Mouse (Mus musculus) spleen, adult 2 months (tissue): ENCODE measurements around the gene Gm45799. TPM values are rescaled to one million over a fixed set of nuclear protein-coding genes. Genes with fewer than 3 reads are reported as not detected.

ENCODE experiments used
- DNase-seq, 2 experiments: peaks; one replicate each; pipeline versions ENCODE4 v3.0.0 to v3.0.0-alpha.2; 2012 to 2021; ENCODE audit warnings: low spot score in 2 of 2, low read depth in 1 of 2
- H3K27ac ChIP-seq: fragments of 200-500 bp; 2 replicates; pipeline ENCODE4 v1.5.1; 2012; ENCODE audit warnings: low read length, inconsistent platforms; ENCODE audit not compliant: insufficient read depth
- H3K27me3 ChIP-seq: fragments of 200-500 bp; 2 replicates; pipeline ENCODE4 v1.6.1; 2012; ENCODE audit warnings: mild to moderate bottlenecking, moderate library complexity, low read length, inconsistent platforms; ENCODE audit not compliant: control insufficient read depth, insufficient read depth
- H3K36me3 ChIP-seq: fragments of 200-500 bp; 2 replicates; pipeline ENCODE4 v1.6.1; 2012; ENCODE audit warnings: mild to moderate bottlenecking, low read length, inconsistent platforms; ENCODE audit not compliant: control insufficient read depth, insufficient read depth
- H3K4me1 ChIP-seq: fragments of 200-500 bp; 2 replicates; pipeline ENCODE4 v1.6.1; 2011; ENCODE audit warnings: inconsistent platforms; ENCODE audit not compliant: control insufficient read depth, insufficient read depth, insufficient read length
- H3K4me3 ChIP-seq: fragments of 200-500 bp; 2 replicates; pipeline ENCODE4 v1.5.1; 2011; ENCODE audit warnings: mild to moderate bottlenecking, inconsistent platforms; ENCODE audit not compliant: insufficient read depth, insufficient read length; ENCODE audit errors: extremely low read depth
- CTCF ChIP-seq: fragments of 200-500 bp; IDR thresholded peaks from 2 replicates; pipeline ENCODE4 v1.5.1; 2011; ENCODE audit warnings: mild to moderate bottlenecking, inconsistent platforms; ENCODE audit not compliant: insufficient read depth, insufficient read length, insufficient replicate concordance; ENCODE audit errors: extremely low read depth
- POLR2A ChIP-seq: fragments of 200-500 bp; IDR thresholded peaks from 2 replicates; pipeline ENCODE4 v1.6.1; 2011; ENCODE audit warnings: low read depth, low read length, inconsistent platforms
- WGBS: fragments of 180-500 bp; shearing (Covaris S2); methylation state at CpG from one replicate; pipeline ENCODE4 v1.1.7; 2018; 5-methylcytosine and 5-hydroxymethylcytosine counted together
- polyA plus RNA-seq: library from polyadenylated mRNA; depleted of rRNA; stranded (reverse); fragments of >200 nt; gene quantifications from 2 replicates; pipeline ENCODE4 v1.2.3, GENCODE M21; 2012

The Gm45799 gene
- polyA plus RNA-seq, 1 experiment, result 155 TPM

DNA sequence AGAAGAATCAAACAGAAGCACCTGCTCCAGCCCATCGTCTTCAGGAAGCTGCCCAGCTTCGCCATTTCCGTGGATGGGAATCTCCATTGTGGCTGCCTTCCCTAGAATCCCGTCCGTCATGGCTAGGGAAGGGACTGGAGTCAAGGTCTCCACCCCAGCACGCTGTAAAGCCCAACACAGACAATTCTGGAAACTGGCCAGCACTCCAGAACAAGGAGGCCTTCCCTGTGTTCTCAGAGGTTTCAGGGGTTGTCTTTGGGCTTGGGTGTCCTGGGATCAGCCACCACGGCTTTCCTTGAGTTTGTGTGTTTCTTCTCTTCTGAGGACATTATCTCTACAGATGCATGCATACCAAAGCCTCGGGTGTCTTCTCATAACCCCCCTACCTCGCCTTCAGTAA lies 1.0 kb upstream of the Gm45799 start:
- H3K4me1 ChIP-seq, result peaks cover 7% of the 10 kb centered on the region; the same call in 1 of the 2 replicates
- no peak overlapping the region for H3K4me3 ChIP-seq
- WGBS, result 80% methylated on average over 9 of the region's 9 CpGs
- no peak for TF ChIP-seq POLR2A
- TF ChIP-seq CTCF, result no peak
- H3K27me3 ChIP-seq, result no peaks in the 10 kb centered on the region
- no peak overlapping the region for H3K27ac ChIP-seq
- no peak for DNase-seq
- H3K36me3 ChIP-seq, result peaks cover 4% of the 10 kb centered on the region; the same call in 1 of the 2 replicates

DNA sequence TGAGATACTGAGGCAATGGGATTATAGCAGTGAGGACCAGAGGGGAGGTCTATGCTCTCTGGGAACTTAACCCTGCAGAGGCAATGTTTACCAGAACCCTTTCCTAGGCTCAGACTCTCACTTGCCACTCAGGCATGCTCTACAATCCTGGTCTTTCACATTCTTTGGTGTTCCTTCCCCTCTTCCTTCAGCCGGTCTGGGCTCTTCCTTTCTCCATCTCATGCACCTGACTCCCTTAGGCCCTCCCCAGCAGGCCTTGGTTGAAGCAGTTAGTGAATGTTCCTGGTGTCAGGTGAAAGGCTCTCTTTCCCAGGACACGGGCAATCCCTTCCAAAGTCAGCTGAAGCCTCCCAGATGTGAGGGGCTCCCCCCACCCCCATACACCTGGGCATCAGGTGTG lies 596 bp upstream of the Gm45799 start, which contains the start of gene Timm10b:
TSS of gene Timm10b (plus strand) at position 301 of the 400 bp plus-strand sequence.
- DNase-seq, result no peak
- peaks cover 7% of the 10 kb centered on the region; the same call in 1 of the 2 replicates for H3K4me1 ChIP-seq
- peak within 1 kb of the TSS; percentile 79 for H3K4me3 ChIP-seq
- TF ChIP-seq POLR2A (no peak), CTCF (no peak)
- 3% methylated on average over 2 of the region's 2 CpGs for WGBS
- peak within 1 kb of the TSS; percentile 91 for H3K27ac ChIP-seq
- no peaks in the 10 kb centered on the region for H3K27me3 ChIP-seq
- peaks cover 4% of the 10 kb centered on the region; the same call in 1 of the 2 replicates for H3K36me3 ChIP-seq

DNA sequence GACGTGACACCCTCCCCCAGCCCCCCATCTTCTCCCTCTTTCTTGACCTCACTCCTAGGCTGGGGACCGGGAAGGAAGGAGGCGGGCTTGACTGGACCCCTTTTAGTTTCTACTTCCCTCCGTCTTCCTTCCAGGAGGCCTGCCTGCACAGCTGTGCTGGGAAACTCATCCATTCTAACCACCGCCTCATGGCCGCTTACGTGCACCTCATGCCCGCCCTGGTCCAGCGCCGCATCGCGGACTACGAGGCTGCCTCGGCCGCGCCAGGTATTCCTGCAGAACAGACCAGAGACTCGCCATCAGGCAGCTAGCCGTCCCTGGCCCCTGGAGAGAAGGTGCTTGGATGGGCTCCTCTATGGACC lies 523 bp downstream of the Gm45799 start:
- no peak for TF ChIP-seq POLR2A
- no peak for TF ChIP-seq CTCF
- peak in 1 of 2 experiments; percentile 26 for DNase-seq
- peak overlapping the region; percentile 91 for H3K27ac ChIP-seq
- no peaks in the 10 kb centered on the region for H3K27me3 ChIP-seq
- H3K4me1 ChIP-seq, result peaks cover 7% of the 10 kb centered on the region; the same call in 1 of the 2 replicates
- WGBS, result under 1% methylated on average over 18 of the region's 18 CpGs
- peak overlapping the region; percentile 79 for H3K4me3 ChIP-seq
- H3K36me3 ChIP-seq, result peaks cover 4% of the 10 kb centered on the region; the same call in 1 of the 2 replicates

DNA sequence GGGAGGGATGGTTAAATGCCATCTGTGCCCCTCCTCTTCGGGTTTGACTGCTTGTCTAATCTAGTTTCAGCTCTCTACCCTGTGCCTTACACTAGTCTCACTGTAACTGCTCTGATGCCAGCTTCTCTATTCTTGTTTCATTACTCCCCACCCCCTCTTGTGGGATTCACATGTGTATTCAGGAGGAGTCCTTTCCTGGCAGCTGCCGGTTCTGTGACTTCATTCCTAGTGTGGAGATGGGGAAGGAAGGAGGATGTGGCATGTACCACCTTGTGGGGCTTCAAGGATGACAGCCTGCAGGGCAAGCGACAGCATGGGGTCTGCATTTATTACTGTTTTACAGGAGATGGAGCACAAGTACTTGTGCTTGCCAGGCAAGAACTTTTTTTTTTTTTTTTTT lies 1.6 kb downstream of the Gm45799 start:
- WGBS, result 68% methylated on average over 3 of the region's 3 CpGs
- Histone ChIP-seq H3K36me3 (peaks cover 2% of the 10 kb centered on the region; the same call in 1 of the 2 replicates), H3K27ac (no peak overlapping the region), H3K27me3 (no peaks in the 10 kb centered on the region), H3K4me3 (no peak overlapping the region), H3K4me1 (peaks cover 7% of the 10 kb centered on the region; the same call in 1 of the 2 replicates)
- DNase-seq, result no peak
- no peak for TF ChIP-seq POLR2A
- TF ChIP-seq CTCF, result no peak

DNA sequence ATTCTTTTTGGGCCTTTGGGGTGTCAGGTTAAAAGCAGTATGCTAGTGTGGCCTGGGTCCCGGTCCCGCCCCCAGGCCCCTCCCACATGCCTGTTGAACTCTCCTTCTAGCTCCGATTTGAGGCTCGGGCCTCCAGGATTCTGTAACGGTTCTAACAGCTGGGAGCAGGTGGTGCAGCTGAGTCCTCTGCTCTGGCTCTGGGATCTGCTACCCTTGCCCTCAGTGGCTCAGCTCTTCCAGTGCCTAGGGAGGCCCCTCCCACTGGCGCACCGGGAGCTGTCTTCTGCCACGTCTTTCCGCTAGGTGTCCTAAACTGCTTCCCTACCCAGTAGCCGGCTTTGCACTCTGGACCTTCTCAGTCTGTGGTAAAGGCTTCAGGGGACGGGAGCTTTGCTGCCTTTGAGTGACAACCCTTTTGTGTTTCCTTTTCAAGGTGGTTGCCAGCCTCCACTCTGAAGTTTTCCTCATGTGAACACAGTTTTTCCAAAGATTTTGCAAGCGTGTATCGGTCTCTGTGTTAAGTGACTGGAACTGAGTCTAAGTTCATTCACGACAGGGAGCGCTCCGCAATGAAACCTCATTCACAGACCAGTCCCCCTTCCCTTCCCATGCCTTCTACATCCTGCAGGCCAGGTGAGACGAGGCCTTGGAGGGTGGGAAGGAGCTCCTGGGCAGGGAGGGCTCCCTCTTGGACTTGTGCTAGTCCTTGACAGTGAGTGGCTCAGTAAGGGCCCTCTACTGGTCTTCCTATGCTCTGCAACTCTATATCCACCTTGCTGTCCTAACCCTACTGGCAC lies 10.5 kb downstream of the Gm45799 start, which contains the start of gene Dnhd1:
TSS of gene Dnhd1 (plus strand) at position 189 of the 797 bp plus-strand sequence.
- Histone ChIP-seq H3K36me3 (no peaks in the 10 kb centered on the region; the same call in 1 of the 2 replicates), H3K27me3 (no peaks in the 10 kb centered on the region), H3K4me3 (peak within 1 kb of the TSS; percentile 53), H3K27ac (no peak within 1 kb of the TSS), H3K4me1 (peaks cover 3% of the 10 kb centered on the region; the same call in 1 of the 2 replicates)
- DNase-seq, result peak; percentile 36 to 42
- 5% methylated on average over 17 of the region's 17 CpGs for WGBS
- no peak for TF ChIP-seq POLR2A
- peak; percentile 29; the same call in 1 of the 2 replicates for TF ChIP-seq CTCF

DNA sequence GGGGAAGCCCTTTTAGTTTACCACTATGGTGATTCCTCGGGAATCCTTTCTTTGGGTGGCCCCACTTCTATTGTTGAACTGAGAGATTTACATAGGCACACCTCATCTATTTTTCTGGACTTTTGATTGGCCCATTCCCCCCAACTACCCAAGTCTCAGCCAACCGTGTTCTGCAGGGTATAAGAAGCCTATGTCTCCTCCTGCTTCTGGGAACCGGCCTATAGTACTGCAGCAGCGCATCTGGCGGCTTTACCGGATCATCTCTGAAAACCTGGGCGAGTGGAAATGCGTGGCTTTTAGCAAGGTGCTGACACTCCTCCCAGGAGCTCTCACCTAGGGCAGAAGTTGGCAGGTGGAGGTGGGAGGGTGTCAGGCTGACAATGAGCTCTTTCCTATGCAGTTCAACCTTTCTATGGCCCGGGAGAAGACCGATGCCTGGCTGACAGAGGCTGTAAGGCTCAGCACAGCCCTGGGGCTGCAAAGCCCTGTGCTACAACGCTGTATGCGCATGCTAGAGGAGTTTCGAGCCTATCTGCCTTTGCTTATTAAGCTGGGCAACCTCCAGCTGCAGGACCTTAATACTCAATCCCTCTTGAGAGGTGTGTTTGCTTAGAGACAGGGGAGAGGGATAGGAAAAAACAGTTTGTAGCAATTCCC lies 45.3 kb downstream of the Gm45799 start:
- Histone ChIP-seq H3K36me3 (no peaks in the 10 kb centered on the region), H3K27me3 (no peaks in the 10 kb centered on the region), H3K27ac (no peak overlapping the region), H3K4me1 (no peaks in the 10 kb centered on the region), H3K4me3 (no peak overlapping the region)
- no peak for TF ChIP-seq CTCF
- TF ChIP-seq POLR2A, result no peak
- no peak for DNase-seq
- 58% methylated on average over 13 of the region's 13 CpGs for WGBS
